Mouse (Mus musculus): ENCODE measurements around the gene Pf4.

GRCm38 (mm10) chr5:90760844-90761243, 11.4 kb upstream of the Pf4 start:
- TF ChIP-seq CTCF (IDR thresholded peaks at IDR 0.05; ENCODE audit: low read depth): no peak
- TF ChIP-seq EP300 (IDR thresholded peaks at IDR 0.05; ENCODE audit: low read depth): no peak
